Mouse (Mus musculus): ENCODE data around the gene Rtbdn.

DNA sequence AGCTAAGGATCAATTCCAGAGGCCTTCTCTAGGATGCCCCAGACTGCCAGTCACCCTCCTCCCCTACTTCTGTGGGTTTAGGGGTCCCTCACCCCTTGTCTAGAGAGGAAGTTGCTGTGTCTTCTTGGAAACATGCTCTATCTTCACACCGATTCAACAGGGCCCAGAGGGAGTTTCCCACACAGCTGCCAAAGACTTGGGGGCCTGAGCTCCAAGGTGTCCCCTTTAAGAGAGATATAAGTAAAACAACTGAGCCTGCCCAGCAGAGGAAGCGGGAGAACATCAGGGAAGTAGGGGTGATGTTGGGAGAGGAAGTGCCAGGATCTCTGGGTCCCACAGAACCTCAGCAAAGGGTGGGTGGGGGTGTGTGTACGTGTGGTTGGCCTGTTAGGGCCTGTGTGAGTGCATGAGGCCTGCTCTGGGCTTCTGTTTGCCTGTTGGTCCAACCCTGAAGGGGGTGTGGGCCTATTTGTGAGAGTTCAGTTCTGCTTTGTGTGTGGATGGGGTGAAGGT, 35.8 kb downstream of the Rtbdn start:
- TF ChIP-seq CTCF (IDR thresholded peaks at IDR 0.05; ENCODE audit: low read depth, low read length) (no peak), POLR2A (IDR thresholded peaks at IDR 0.05; ENCODE audit: insufficient read depth, low read length) (no peak)

Data from ES-Bruce4 (cell line).